Mouse (Mus musculus) small intestine, adult 2 months (tissue): ENCODE results near the gene Bcan. TPM values are rescaled to one million over a fixed set of nuclear protein-coding genes. Genes with fewer than 3 reads are reported as not detected.
A peak's percentile ranks its signal among the peaks of the same experiment; 100 is the strongest.

Source experiments
- H3K27ac ChIP-seq: fragments of 200-500 bp; 2 replicates; pipeline ENCODE4 v1.5.1; 2012; ENCODE audit warnings: low read depth, low read length, control low read depth, inconsistent platforms; ENCODE audit not compliant: insufficient read depth
- H3K27me3 ChIP-seq: fragments of 200-500 bp; 2 replicates; pipeline ENCODE4 v1.6.1; 2012; ENCODE audit warnings: mild to moderate bottlenecking, moderate library complexity, low read length, inconsistent platforms; ENCODE audit not compliant: control insufficient read depth, insufficient read depth
- H3K36me3 ChIP-seq: fragments of 200-500 bp; 2 replicates; pipeline ENCODE4 v1.6.1; 2012; ENCODE audit warnings: mild to moderate bottlenecking, low read length, control low read depth, inconsistent platforms; ENCODE audit not compliant: control insufficient read depth, insufficient read depth
- H3K4me1 ChIP-seq: fragments of 200-500 bp; 2 replicates; pipeline ENCODE4 v1.6.1; 2012; ENCODE audit warnings: low read length, inconsistent platforms, mixed read lengths; ENCODE audit not compliant: control insufficient read depth, insufficient read depth, insufficient read length
- H3K4me3 ChIP-seq: fragments of 200-500 bp; 2 replicates; pipeline ENCODE4 v1.5.1; 2012; ENCODE audit warnings: low read depth, mild to moderate bottlenecking, control low read depth, inconsistent platforms, low read length, moderate library complexity
- CTCF ChIP-seq: fragments of 200-500 bp; IDR thresholded peaks from 2 replicates; pipeline ENCODE4 v1.5.1; 2012; ENCODE audit warnings: low read depth, mild to moderate bottlenecking, control low read depth, inconsistent platforms, low read length, moderate library complexity, mixed read lengths; ENCODE audit not compliant: insufficient replicate concordance, insufficient read length; ENCODE audit errors: extremely low read depth
- POLR2A ChIP-seq: fragments of 200-500 bp; IDR thresholded peaks from 2 replicates; pipeline ENCODE4 v1.6.1; 2012; ENCODE audit warnings: low read depth, mild to moderate bottlenecking, control low read depth, inconsistent platforms, low read length, moderate library complexity
- WGBS: fragments of 180-500 bp; shearing (Covaris S2); methylation state at CpG from one replicate; pipeline ENCODE4 v1.1.7; 2018; 5-methylcytosine and 5-hydroxymethylcytosine counted together
- polyA plus RNA-seq: library from polyadenylated mRNA; depleted of rRNA; stranded (reverse); fragments of >200 nt; gene quantifications from 2 replicates; pipeline ENCODE4 v1.2.3, GENCODE M21; 2012

The Bcan gene
- polyA plus RNA-seq, 1 experiment, result 0.04 TPM

- TF ChIP-seq CTCF (no peak), POLR2A (no peak)
- Histone ChIP-seq H3K27ac (no peak overlapping the region), H3K4me1 (peaks cover 8% of the 10 kb centered on the region), H3K4me3 (no peak overlapping the region), H3K27me3 (peaks cover 28% of the 10 kb centered on the region), H3K36me3 (no peaks in the 10 kb centered on the region)
- 44% methylated on average over 12 of the region's 12 CpGs for WGBS
Observed at GRCm38 (mm10) chr3:87974381-87974987, 25.5 kb downstream of the Bcan start.

- peaks cover 28% of the 10 kb centered on the region for H3K27me3 ChIP-seq
- no peaks in the 10 kb centered on the region for H3K36me3 ChIP-seq
- H3K4me3 ChIP-seq, result peak overlapping the region; percentile 12; the same call in 1 of the 2 replicates
- peaks cover 8% of the 10 kb centered on the region for H3K4me1 ChIP-seq
- 80% methylated on average over 14 of the region's 14 CpGs for WGBS
- TF ChIP-seq POLR2A (no peak), CTCF (no peak)
- H3K27ac ChIP-seq, result no peak overlapping the region
Observed at GRCm38 (mm10) chr3:87973593-87974380, 26.2 kb downstream of the Bcan start.

- TF ChIP-seq POLR2A (no peak), CTCF (no peak)
- Histone ChIP-seq H3K27me3 (peaks cover 28% of the 10 kb centered on the region), H3K27ac (no peak overlapping the region), H3K4me3 (peak overlapping the region; percentile 61; the same call in 1 of the 2 replicates), H3K36me3 (no peaks in the 10 kb centered on the region), H3K4me1 (peaks cover 8% of the 10 kb centered on the region)
- WGBS, result 54% methylated on average over 5 of the region's 5 CpGs
Observed at GRCm38 (mm10) chr3:87972776-87973175, 27.3 kb downstream of the Bcan start.

GRCm38 (mm10) chr3:87972203-87972664 lies 27.8 kb downstream of the Bcan start:
- 52% methylated on average over 8 of the region's 8 CpGs for WGBS
- Histone ChIP-seq H3K4me3 (peak overlapping the region; percentile 61), H3K27me3 (peaks cover 28% of the 10 kb centered on the region), H3K36me3 (no peaks in the 10 kb centered on the region), H3K4me1 (peaks cover 8% of the 10 kb centered on the region), H3K27ac (no peak overlapping the region)
- TF ChIP-seq CTCF (no peak), POLR2A (no peak)

GRCm38 (mm10) chr3:87971489-87972202 lies 28.4 kb downstream of the Bcan start:
- Histone ChIP-seq H3K27ac (0 out of 2 replicates have a peak overlapping the region, but pooled peaks have one; percentile 2), H3K4me3 (peak overlapping the region; percentile 61), H3K36me3 (no peaks in the 10 kb centered on the region), H3K4me1 (peaks cover 8% of the 10 kb centered on the region), H3K27me3 (peaks cover 28% of the 10 kb centered on the region)
- WGBS, result 3% methylated on average over 60 of the region's 60 CpGs
- TF ChIP-seq CTCF, result no peak
- TF ChIP-seq POLR2A, result no peak

GRCm38 (mm10) chr3:87970939-87971488 lies 29.0 kb downstream of the Bcan start, which contains the start of gene Nes:
TSS of gene Nes (plus strand) at chr3:87971078.
- H3K27me3 ChIP-seq, result peaks cover 28% of the 10 kb centered on the region
- H3K4me1 ChIP-seq, result peaks cover 8% of the 10 kb centered on the region
- 0 out of 2 replicates have a peak within 1 kb of the TSS, but pooled peaks have one; percentile 2 for H3K27ac ChIP-seq
- H3K4me3 ChIP-seq, result peak within 1 kb of the TSS; percentile 61
- H3K36me3 ChIP-seq, result no peaks in the 10 kb centered on the region
- TF ChIP-seq POLR2A (peak; percentile 39; the same call in 1 of the 2 replicates), CTCF (no peak)
- WGBS, result under 1% methylated on average over 44 of the region's 44 CpGs
